Mouse (Mus musculus) megakaryocyte, embryonic 14.5 days (primary cell): ENCODE data around the gene Upp2.

ENCODE experiments used
- FLI1 ChIP-seq: IDR thresholded peaks from 2 replicates; pipeline ENCODE4 v1.6.1; 2012; ENCODE audit warnings: low read length, inconsistent platforms, mixed read lengths
- GATA1 ChIP-seq: IDR thresholded peaks from 3 replicates; pipeline ENCODE4 v1.6.1; 2012; ENCODE audit warnings: mixed read lengths, low read length, inconsistent platforms, borderline replicate concordance

DNA sequence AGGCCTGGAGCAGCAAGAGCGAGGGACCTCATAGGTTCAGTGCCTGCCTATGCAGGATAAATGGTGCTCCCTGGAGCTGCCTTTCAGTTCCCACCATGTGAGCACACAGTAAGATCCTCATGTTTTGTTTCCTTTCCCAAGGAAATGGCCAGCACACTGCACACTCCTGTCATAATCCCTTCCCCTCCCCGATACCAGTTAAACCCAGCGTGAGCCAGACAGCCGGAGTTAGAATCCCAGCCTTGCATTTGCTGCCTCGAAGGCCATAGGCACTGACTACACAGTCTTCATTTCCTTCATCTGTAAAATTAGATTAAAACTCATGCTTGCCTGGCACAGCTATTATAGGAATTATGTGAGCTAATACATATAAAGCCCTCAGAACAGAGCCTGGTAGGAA, 37.7 kb upstream of the Upp2 start:
- no peak for TF ChIP-seq GATA1
- TF ChIP-seq FLI1: no peak
